Mouse (Mus musculus) hindbrain, embryonic 12.5 days (tissue): Measurements from ENCODE around the gene Col13a1. TPM values are rescaled to one million over a fixed set of nuclear protein-coding genes. Genes with fewer than 3 reads are reported as not detected.

Experiments
- ATAC-seq: fragments of 200-750 bp; cut with Nextera tagmentation; 2 replicates; pipeline ENCODE4 v1.8.0; 2017; ENCODE audit warnings: moderate TSS enrichment; ENCODE audit not compliant: low FRiP score
- H3K27ac ChIP-seq: fragments of 300-500 bp; sonication (generic); 2 replicates; pipeline ENCODE4 v1.5.1; 2016; ENCODE audit warnings: mild to moderate bottlenecking
- H3K27me3 ChIP-seq: fragments of 300-500 bp; sonication (generic); 2 replicates; pipeline ENCODE4 v1.6.1; 2016; ENCODE audit warnings: mild to moderate bottlenecking
- H3K36me3 ChIP-seq: fragments of 300-500 bp; sonication (generic); 2 replicates; pipeline ENCODE4 v1.6.1; 2016; ENCODE audit warnings: mild to moderate bottlenecking
- H3K4me1 ChIP-seq: fragments of 300-500 bp; sonication (generic); 2 replicates; pipeline ENCODE4 v1.6.1; 2016
- H3K4me2 ChIP-seq: fragments of 300-500 bp; sonication (generic); replicated peaks from 2 replicates; pipeline ENCODE4 v1.6.1; 2016; ENCODE audit warnings: mild to moderate bottlenecking
- H3K4me3 ChIP-seq: fragments of 300-500 bp; sonication (generic); 2 replicates; pipeline ENCODE4 v1.5.1; 2016; ENCODE audit warnings: mild to moderate bottlenecking
- H3K9ac ChIP-seq: fragments of 300-500 bp; sonication (generic); 2 replicates; pipeline ENCODE4 v1.6.1; 2016; ENCODE audit warnings: mild to moderate bottlenecking, moderate library complexity
- H3K9me3 ChIP-seq: fragments of 300-500 bp; sonication (generic); replicated peaks from 2 replicates; pipeline ENCODE4 v1.6.1; 2016; ENCODE audit warnings: mild to moderate bottlenecking
- WGBS: fragments of 180-500 bp; shearing (Covaris S2); methylation state at CpG from one replicate; pipeline ENCODE4 v1.1.7; 2016; 5-methylcytosine and 5-hydroxymethylcytosine counted together
- polyA plus RNA-seq: library from polyadenylated mRNA; unstranded; fragments of >200 nt; fragmentation: Nextera tagmentation; extraction: Ambion mirVana; gene quantifications from 2 replicates; pipeline ENCODE4 v1.2.1, GENCODE M21; 2016

Col13a1 gene
- polyA plus RNA-seq, 1 experiment from 2014 or later = 3.2 TPM

- Histone ChIP-seq H3K27me3 (no peaks in the 10 kb centered on the region), H3K9me3 (no peaks in the 10 kb centered on the region), H3K9ac (no peak overlapping the region), H3K4me1 (0 out of 2 replicates have a peak, but pooled peaks cover 2% of the 10 kb centered on the region), H3K36me3 (no peaks in the 10 kb centered on the region), H3K4me2 (no peak overlapping the region), H3K4me3 (no peak overlapping the region), H3K27ac (no peak overlapping the region)
- ATAC-seq = no peak
- WGBS = 88% methylated on average over 11 of the region's 11 CpGs
Measured at GRCm38 (mm10) chr10:61832713-61833112, 146.2 kb downstream of the Col13a1 start.

DNA sequence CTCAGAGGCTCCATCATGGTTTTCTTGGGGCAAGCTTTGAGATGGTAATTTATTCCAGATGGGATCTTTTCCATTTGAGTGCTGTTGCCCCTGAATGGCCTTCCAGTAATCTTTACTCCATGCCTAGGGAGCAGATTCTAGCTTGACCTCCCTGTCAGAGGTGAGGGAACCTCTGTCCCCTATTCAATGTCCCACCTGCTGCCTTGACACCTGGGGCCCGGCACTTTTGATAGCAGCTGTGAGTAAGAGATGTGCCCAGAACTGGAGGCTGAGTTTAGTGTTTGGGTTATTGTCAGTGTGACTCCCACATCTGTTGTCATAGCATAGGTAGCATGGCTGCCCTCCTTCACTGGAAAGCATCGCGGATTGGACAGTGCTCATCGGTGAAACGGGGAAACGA lies 147.2 kb downstream of the Col13a1 start:
- no peaks in the 10 kb centered on the region for H3K9me3 ChIP-seq
- 87% methylated on average over 6 of the region's 6 CpGs for WGBS
- no peak for ATAC-seq
- no peak overlapping the region for H3K4me3 ChIP-seq
- H3K27me3 ChIP-seq = no peaks in the 10 kb centered on the region
- H3K36me3 ChIP-seq = no peaks in the 10 kb centered on the region
- H3K9ac ChIP-seq = no peak overlapping the region
- peaks cover 7% of the 10 kb centered on the region for H3K4me1 ChIP-seq
- H3K27ac ChIP-seq = no peak overlapping the region
- no peak overlapping the region for H3K4me2 ChIP-seq

DNA sequence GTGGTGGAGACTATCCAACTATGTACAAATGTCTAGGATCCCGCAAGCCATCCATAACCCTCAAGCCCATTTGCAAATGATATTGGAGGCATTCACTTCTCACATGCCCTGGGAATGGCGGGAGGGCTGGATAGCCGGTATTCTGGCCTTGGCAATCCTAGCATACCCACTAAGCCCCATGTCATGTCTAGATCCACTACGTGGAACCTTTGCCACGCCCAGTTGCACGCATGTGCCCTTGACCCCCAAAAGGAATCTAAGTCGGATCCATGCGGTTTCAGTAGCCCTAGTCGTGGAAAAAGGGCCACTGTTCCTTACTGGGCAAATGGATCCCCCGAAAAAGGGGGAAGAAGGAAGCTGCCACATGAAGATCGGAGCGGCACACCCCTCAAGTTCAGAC lies 147.7 kb downstream of the Col13a1 start:
- peaks cover 8% of the 10 kb centered on the region for H3K4me1 ChIP-seq
- H3K4me2 ChIP-seq = no peak overlapping the region
- no peak for ATAC-seq
- no peaks in the 10 kb centered on the region for H3K36me3 ChIP-seq
- 74% methylated on average over 12 of the region's 12 CpGs for WGBS
- H3K27ac ChIP-seq = no peak overlapping the region
- no peaks in the 10 kb centered on the region for H3K9me3 ChIP-seq
- H3K4me3 ChIP-seq = no peak overlapping the region
- H3K9ac ChIP-seq = no peak overlapping the region
- H3K27me3 ChIP-seq = no peaks in the 10 kb centered on the region

- Histone ChIP-seq H3K9me3 (no peaks in the 10 kb centered on the region), H3K4me1 (peaks cover 8% of the 10 kb centered on the region), H3K4me2 (no peak overlapping the region), H3K9ac (no peak overlapping the region), H3K4me3 (no peak overlapping the region), H3K27ac (no peak overlapping the region), H3K27me3 (no peaks in the 10 kb centered on the region), H3K36me3 (no peaks in the 10 kb centered on the region)
- WGBS = 57% methylated on average over 9 of the region's 9 CpGs
- ATAC-seq = no peak
Measured at GRCm38 (mm10) chr10:61830817-61831216, 148.1 kb downstream of the Col13a1 start.

DNA sequence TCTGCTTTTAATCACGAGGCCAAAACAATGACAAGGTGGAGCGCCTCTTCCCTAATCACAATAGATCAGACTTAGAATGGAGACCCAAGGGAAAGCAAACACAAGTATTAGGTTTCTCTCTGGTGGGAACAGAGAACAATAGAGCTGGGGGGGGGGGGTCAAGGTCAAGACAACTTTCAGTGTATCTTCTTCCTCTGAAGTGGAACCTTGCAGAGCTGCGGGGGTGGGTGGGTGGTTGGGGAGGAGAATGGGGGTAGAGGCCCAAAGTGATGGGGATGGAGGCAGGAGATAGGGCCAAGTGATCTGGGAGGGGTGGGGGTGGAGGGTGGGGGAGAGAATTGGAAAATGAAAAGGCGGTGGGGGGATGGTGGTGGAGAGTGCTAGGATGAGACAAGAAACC lies 149.9 kb downstream of the Col13a1 start:
- H3K27me3 ChIP-seq = no peaks in the 10 kb centered on the region

DNA sequence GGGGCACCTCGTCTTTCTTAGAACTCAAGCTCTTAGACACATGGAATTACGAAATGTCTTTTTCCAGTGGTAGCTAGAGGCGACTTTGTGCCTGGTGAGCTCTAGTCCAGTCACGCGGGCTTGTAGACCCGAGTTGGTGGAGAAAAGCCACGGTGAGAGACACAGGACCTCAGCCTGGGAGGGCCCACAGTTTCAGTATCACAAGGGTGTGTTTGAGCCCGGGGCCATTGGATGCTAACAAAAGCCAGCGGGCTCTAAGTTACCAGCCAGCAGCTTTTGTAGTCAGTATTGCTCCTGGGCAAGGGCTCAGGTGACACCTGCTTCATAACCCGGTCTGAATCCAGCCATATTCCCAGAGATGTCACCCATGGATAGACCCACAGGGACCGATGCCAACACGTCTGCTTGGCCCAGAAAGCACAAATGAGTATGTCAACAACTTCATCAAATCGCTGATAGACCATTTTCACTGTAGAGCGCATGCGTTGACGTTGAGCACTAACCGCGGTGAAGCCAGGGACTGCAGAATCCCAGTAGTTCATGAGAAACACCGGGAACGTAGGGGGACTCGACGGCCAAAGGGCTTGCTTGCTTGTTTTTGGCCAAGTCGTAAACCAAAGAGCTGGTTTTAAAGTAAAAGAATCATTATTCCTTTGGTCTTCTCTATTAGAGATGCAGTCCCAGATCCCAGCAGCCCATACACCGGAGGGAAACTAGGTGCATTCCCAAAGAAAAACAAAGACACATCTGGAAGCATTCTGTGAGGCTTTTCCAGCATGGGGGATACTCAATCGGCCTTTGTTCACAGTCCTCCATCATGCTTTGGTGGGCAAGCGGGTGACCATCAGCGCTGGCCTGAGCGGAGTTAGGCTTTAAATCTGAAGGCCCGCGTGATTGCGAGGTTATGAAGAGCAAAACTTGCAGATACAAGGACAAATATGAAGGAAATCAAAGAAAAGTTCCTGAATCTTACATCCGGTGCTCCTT lies 150.7 kb downstream of the Col13a1 start:
- peaks cover 17% of the 10 kb centered on the region for H3K4me1 ChIP-seq
- H3K9ac ChIP-seq = no peak overlapping the region
- no peak overlapping the region for H3K27ac ChIP-seq
- no peaks in the 10 kb centered on the region for H3K36me3 ChIP-seq
- no peak overlapping the region for H3K4me3 ChIP-seq
- no peaks in the 10 kb centered on the region for H3K27me3 ChIP-seq
- H3K4me2 ChIP-seq = no peak overlapping the region
- 81% methylated on average over 32 of the region's 32 CpGs for WGBS
- ATAC-seq = no peak
- H3K9me3 ChIP-seq = no peaks in the 10 kb centered on the region

More for the DNA sequence above, 149.9 kb downstream of the Col13a1 start:
- Histone ChIP-seq H3K4me2 (no peak overlapping the region), H3K9me3 (no peaks in the 10 kb centered on the region), H3K4me3 (no peak overlapping the region), H3K4me1 (peaks cover 9% of the 10 kb centered on the region), H3K36me3 (no peaks in the 10 kb centered on the region), H3K9ac (no peak overlapping the region), H3K27ac (no peak overlapping the region)
- 39% methylated on average over 4 of the region's 4 CpGs for WGBS
- no peak for ATAC-seq

DNA sequence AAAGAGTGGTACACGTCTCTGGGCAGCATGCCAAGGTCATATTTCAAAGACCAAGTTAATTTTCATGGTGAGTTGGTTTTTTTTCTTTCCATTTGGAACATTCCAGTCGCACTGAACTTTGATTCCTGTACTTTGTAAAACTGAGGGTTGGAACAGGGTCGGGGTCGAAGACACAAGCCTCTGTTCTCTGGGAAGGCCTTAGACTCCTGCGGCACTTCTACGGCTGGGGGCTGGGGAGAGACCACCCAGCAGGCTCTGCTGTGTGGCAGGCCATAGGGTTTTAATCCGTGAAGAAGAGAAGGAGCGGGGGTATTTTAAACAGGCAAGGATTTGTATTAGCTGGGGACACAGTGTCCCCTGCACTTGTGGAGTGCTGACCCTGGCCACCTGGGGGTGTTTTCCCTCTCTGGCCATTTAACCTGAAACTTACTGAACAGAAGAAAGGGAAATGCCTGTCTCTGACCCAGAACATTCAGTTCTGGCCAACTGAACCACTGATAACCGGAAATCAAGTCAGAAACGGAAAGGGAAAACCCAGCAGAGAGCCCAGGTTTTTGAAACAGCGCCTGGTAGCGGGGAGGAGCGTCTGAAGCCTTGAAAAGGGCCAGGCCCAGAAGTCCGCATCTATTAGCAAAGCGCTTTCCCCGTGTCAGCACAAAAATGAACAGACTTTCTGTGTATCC lies 152.0 kb downstream of the Col13a1 start:
- Histone ChIP-seq H3K4me1 (peaks cover 21% of the 10 kb centered on the region), H3K27ac (0 out of 2 replicates have a peak overlapping the region, but pooled peaks have one; percentile 30), H3K4me2 (no peak overlapping the region), H3K36me3 (no peaks in the 10 kb centered on the region), H3K9ac (no peak overlapping the region), H3K27me3 (no peaks in the 10 kb centered on the region), H3K4me3 (no peak overlapping the region), H3K9me3 (no peaks in the 10 kb centered on the region)
- 33% methylated on average over 16 of the region's 16 CpGs for WGBS
- no peak for ATAC-seq

- no peak overlapping the region for H3K27ac ChIP-seq
- no peaks in the 10 kb centered on the region for H3K36me3 ChIP-seq
- peaks cover 19% of the 10 kb centered on the region for H3K4me1 ChIP-seq
- H3K9me3 ChIP-seq = no peaks in the 10 kb centered on the region
- ATAC-seq = no peak
- no peak overlapping the region for H3K9ac ChIP-seq
- no peaks in the 10 kb centered on the region for H3K27me3 ChIP-seq
- no peak overlapping the region for H3K4me3 ChIP-seq
- H3K4me2 ChIP-seq = no peak overlapping the region
- WGBS = 66% methylated on average over 13 of the region's 13 CpGs
Measured at GRCm38 (mm10) chr10:61825979-61826752, 152.7 kb downstream of the Col13a1 start.

GRCm38 (mm10) chr10:61825536-61825935 lies 153.4 kb downstream of the Col13a1 start:
- Histone ChIP-seq H3K36me3 (no peaks in the 10 kb centered on the region), H3K9ac (no peak overlapping the region), H3K4me2 (no peak overlapping the region), H3K4me1 (peaks cover 19% of the 10 kb centered on the region), H3K27ac (no peak overlapping the region), H3K9me3 (no peaks in the 10 kb centered on the region), H3K4me3 (no peak overlapping the region), H3K27me3 (no peaks in the 10 kb centered on the region)
- ATAC-seq = no peak
- 59% methylated on average over 5 of the region's 5 CpGs for WGBS

GRCm38 (mm10) chr10:61823731-61824115 lies 155.2 kb downstream of the Col13a1 start:
- 53% methylated on average over 4 of the region's 4 CpGs for WGBS
- Histone ChIP-seq H3K9me3 (no peaks in the 10 kb centered on the region), H3K4me3 (no peak overlapping the region), H3K27me3 (no peaks in the 10 kb centered on the region), H3K36me3 (no peaks in the 10 kb centered on the region), H3K4me1 (peaks cover 19% of the 10 kb centered on the region), H3K4me2 (no peak overlapping the region), H3K27ac (no peak overlapping the region), H3K9ac (no peak overlapping the region)
- ATAC-seq = no peak

GRCm38 (mm10) chr10:61822968-61823730 lies 155.8 kb downstream of the Col13a1 start:
- WGBS = 50% methylated on average over 7 of the region's 7 CpGs
- H3K4me2 ChIP-seq = no peak overlapping the region
- no peak overlapping the region for H3K9ac ChIP-seq
- H3K9me3 ChIP-seq = no peaks in the 10 kb centered on the region
- no peaks in the 10 kb centered on the region for H3K27me3 ChIP-seq
- ATAC-seq = no peak
- H3K27ac ChIP-seq = peak overlapping the region; percentile 17; the same call in 1 of the 2 replicates
- H3K4me3 ChIP-seq = no peak overlapping the region
- no peaks in the 10 kb centered on the region for H3K36me3 ChIP-seq
- peaks cover 19% of the 10 kb centered on the region for H3K4me1 ChIP-seq
